Mouse (Mus musculus): ENCODE measurements around the gene Atrn.

Gene Atrn

DNA sequence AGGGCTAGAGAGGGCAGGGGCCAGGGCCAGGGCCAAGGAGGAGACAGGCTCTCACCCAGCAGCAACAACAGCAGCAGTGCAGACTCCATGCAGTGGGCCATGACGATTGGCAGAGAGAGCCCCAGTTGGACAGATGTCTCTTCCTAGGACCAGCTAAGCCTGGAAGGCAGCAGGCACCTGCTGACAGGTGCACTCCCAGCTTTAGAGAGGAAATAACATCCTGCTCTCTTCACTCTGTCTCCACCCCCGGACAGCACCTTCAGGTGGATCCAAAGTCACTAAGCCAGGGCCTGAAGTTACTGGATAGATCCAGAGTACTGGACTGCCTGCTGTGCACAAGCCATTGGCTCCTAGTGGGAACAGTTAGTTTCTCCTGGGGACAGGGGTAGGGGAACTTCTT is 136.7 kb downstream of the Atrn start, which contains the start of gene Gfra4:
Gfra4 (minus strand) TSS at position 101 of the 400 bp plus-strand sequence.
- no peak for DNase-seq

- no peak for DNase-seq
Observed at GRCm38 (mm10) chr2:131044354-131044852, 138.1 kb downstream of the Atrn start.

GRCm38 (mm10) chr2:131044989-131045720 is 138.9 kb downstream of the Atrn start:
- no peak for DNase-seq

- DNase-seq: no peak
Observed at GRCm38 (mm10) chr2:131046025-131046424, 139.7 kb downstream of the Atrn start.

GRCm38 (mm10) chr2:131052043-131052442 is 145.7 kb downstream of the Atrn start:
- no peak for DNase-seq

DNA sequence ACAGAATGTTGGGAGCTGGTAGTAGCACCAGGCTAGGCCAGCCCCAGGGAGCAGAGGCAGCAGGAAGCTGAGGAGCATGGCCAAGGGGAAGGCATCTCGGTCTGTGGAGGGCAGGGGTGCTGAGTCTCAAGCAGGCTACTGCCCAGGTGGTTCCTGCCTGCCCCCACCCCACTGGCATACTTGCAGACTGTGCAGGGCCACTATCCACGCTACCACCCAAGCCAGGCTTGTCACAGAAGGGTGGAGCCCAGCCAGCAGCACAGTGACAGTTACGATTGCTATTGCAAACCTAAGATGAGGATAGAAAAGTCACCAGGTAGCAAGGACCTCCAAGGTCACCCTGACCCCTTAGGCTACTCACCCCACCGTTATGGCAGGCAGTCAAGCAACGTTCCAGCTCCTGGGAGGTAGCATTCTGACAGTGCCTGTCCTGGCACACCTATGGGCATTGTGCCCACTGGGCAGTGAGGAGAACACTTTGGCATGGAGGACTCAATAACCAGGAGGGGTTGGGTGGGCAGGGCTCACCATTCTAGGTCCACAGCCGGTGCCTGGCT is 146.6 kb downstream of the Atrn start:
- no peak for DNase-seq

GRCm38 (mm10) chr2:131053851-131054645 is 147.8 kb downstream of the Atrn start:
- no peak for DNase-seq

GRCm38 (mm10) chr2:131054646-131055264 is 148.5 kb downstream of the Atrn start:
- no peak for DNase-seq

- DNase-seq: peak; percentile 20
Observed at GRCm38 (mm10) chr2:131055631-131056030, 149.3 kb downstream of the Atrn start.

- no peak for DNase-seq
Observed at GRCm38 (mm10) chr2:131056191-131056590, 149.9 kb downstream of the Atrn start.

- no peak for DNase-seq
Observed at GRCm38 (mm10) chr2:131058672-131059071, 152.4 kb downstream of the Atrn start.

- DNase-seq: peak; percentile 43
Observed at GRCm38 (mm10) chr2:131059377-131059776, 153.1 kb downstream of the Atrn start.

DNA sequence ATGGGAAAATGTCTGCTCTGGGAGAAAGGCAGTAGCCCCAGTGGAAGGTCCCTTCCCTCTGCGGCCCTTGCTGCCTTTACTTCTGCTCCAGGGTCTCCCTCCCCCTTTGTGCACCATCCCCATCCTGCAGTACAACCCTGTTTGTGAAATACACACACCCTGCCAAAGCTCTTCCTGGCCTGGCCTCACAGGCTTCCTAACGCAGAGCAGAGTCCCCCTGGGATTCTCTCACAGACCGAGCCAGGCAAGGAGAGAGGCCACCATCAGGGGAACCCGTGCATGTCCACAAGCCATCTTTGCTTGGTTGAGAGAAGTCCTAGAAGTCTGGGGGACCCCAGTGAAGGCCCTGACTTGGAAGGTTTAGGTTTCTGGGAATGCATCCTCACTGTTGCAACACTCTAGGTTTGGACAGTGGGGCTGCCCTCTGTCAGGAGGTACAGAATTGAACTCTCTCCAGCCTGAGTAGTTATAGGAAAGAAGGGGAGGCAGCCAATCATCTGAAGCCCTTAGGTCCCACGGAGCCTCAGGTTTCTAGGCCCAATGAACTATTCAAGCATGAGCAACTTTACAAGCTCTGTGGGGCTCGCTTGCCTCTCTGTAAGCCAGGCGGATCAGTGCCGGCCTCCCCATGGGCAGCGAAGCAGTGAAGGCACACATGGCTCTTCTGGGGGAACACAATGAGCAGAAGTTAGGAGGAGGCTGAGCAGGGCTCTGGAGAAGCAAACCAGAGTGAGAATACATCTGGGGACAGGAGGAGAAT is 153.7 kb downstream of the Atrn start:
- DNase-seq: no peak

DNA sequence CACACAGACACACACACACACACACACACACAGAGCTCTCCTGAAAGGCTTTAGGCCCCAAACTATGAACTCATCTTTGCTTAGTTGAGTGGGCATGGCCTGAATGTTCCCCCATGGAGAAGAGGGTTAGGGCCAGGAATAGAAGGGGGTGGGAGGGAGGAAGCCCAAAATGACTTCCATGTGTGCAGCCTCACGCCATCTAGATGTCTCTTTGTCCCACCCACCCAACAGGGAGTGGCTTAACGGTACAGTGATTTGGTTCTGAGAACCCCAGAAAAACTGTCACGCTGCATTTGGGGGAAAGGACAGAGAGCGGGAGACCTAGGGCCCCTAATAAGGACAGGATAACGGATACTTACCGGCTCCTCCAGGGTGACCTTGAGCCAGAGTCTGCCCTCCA is 154.5 kb downstream of the Atrn start:
- DNase-seq: no peak

GRCm38 (mm10) chr2:131061607-131062006 is 155.3 kb downstream of the Atrn start:
- DNase-seq: no peak

DNA sequence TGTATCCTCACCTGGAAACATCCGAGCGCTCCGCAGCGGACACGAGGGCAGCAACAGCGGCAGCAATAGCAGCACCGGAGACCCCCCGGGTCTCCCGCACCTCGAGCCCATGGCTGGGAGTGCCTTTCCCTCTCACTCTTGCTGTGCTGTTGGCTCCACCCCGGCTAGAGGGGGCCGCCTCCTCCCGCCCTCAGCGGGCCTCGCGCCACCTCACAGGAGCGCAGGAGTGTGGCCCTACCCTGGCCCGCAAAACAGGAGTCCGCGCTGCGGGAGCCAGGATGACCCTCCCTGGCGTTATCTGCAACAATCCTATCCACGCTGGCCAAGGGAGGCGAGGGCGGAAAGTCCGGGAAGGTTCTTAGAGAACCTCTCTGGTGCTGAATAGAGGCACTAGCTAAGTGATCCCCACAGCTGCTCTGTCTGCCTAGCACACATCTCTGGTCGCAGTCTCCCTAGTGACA is 157.1 kb downstream of the Atrn start, which contains the start of gene Adam33:
Adam33 (minus strand) TSS at position 411 of the 461 bp plus-strand sequence.
- no peak for DNase-seq

- no peak for DNase-seq
Observed at GRCm38 (mm10) chr2:131066342-131066741, 160.0 kb downstream of the Atrn start.

DNA sequence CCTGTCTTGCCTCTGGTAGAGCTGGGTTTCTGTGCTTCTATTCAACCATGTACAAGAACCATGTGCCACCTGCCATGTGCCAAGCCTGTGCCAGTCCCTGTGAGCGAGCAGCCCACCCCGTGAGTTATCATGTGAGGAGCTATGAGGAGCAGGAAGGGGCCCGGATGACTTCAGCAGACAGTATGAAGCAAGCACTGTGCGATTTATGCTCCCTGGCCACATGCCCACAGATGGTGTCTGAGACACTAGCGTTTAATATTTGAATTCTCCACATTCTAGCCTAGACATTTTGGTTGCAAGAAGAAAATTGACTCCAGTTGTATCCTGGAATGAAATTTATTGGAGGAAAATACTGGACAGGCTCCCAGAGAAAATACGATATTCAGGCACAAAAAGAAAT is 161.2 kb downstream of the Atrn start:
- DNase-seq: no peak

DNA sequence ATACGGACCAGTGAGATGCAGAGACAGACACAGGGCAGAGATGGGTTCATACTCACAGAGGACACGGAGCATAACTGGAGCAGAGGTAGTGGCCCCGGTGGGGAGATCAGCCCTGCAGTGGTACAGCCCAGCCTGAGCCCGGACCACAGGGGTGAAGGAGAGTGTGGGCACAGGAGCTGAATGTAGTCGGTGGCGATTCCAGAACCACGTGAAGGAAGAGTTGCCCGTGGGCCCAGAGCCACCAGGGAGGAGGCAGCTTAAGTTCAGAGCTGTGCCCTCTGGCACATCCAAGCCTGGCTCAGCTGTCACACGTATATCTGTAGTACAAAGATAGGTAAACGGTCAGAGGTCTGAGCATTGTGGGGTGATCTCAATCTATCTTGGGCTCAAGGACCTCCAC is 166.2 kb downstream of the Atrn start:
- no peak for DNase-seq

All from kidney, adult 11 months (tissue).